Mouse (Mus musculus) stomach, postnatal 0 days (tissue): ENCODE results near the gene Cd72.

Experiments used
- CTCF ChIP-seq: IDR thresholded peaks from 2 replicates; pipeline ENCODE4 v1.5.1; 2016; ENCODE audit warnings: antibody characterized with exemption, low read depth, mild to moderate bottlenecking, moderate library complexity
- EP300 ChIP-seq: optimal IDR thresholded peaks from 2 replicates; pipeline ENCODE3; 2016; ENCODE audit warnings: antibody characterized with exemption

DNA sequence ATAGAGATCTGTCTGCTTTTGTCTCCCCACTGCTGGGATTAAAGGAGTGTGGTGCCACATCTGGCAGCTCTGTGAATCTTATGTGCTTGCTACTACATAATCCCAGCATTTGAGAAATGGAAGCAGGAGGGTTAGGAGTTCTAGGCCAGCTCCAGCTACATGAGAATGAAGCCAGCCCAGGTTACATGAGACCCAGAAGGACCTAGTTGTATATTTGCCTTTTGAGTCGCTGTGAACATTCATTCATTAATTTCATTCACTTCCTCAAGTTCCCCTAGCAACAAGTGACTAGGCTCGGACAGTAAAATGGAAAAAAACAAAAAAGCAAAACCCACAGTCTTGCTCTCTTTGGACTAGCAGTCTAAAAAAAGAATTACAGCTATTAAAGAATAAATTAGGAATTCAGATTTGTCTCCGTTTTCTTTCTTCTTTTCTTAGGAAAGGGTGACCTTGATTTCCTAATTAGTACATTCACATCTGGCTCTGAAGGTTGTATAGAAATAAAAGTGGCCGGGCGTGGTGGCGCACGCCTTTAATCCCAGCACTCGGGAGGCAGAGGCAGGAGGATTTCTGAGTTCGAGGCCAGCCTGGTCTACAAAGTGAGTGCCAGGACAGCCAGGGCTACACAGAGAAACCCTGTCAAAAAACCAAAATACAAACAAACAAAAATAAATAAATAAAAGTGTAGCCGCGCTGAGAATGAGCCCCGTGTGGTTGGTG, 37.8 kb upstream of the Cd72 start:
- TF ChIP-seq CTCF (no peak), EP300 (no peak)
